Mouse (Mus musculus) erythroblast, embryonic 14.5 days (primary cell): ENCODE measurements around the gene Egln1.

Source experiments
- GATA1 ChIP-seq: IDR thresholded peaks from 2 replicates; pipeline ENCODE4 v1.6.1; 2012; ENCODE audit warnings: low read length, inconsistent platforms, mixed read lengths
- TAL1 ChIP-seq: IDR thresholded peaks from 3 replicates; pipeline ENCODE4 v1.6.1; 2012; ENCODE audit warnings: low read length, inconsistent platforms, mixed read lengths

DNA sequence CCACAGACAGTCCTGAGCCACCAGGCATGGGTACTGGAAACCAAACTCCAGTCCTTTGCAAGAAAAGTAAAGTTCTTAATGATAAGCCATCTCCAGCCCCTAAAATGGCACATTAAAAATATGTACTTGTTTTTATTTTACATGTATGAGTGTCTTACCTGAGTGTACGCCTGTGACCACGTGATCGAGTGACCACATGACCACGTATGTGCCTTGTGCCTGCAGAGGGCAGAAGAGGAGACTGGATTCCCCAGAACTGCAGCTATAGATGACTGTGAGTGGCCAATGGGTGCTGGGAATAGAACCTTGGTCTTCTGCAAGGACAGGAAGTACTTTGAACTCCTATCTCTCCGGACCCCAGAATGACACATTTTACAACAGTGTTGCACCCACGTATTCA, 27.1 kb upstream of the Egln1 start:
- TF ChIP-seq GATA1 (no peak), TAL1 (no peak)
